Mouse (Mus musculus) frontal cortex, postnatal 36 days (tissue): ENCODE results near the gene Adam12.

Experiments used
- DNase-seq, 2 experiments: peaks; one replicate each; pipeline ENCODE4 v3.0.0; 2022; ENCODE audit warnings: low spot score in 2 of 2

Adam12 gene

DNA sequence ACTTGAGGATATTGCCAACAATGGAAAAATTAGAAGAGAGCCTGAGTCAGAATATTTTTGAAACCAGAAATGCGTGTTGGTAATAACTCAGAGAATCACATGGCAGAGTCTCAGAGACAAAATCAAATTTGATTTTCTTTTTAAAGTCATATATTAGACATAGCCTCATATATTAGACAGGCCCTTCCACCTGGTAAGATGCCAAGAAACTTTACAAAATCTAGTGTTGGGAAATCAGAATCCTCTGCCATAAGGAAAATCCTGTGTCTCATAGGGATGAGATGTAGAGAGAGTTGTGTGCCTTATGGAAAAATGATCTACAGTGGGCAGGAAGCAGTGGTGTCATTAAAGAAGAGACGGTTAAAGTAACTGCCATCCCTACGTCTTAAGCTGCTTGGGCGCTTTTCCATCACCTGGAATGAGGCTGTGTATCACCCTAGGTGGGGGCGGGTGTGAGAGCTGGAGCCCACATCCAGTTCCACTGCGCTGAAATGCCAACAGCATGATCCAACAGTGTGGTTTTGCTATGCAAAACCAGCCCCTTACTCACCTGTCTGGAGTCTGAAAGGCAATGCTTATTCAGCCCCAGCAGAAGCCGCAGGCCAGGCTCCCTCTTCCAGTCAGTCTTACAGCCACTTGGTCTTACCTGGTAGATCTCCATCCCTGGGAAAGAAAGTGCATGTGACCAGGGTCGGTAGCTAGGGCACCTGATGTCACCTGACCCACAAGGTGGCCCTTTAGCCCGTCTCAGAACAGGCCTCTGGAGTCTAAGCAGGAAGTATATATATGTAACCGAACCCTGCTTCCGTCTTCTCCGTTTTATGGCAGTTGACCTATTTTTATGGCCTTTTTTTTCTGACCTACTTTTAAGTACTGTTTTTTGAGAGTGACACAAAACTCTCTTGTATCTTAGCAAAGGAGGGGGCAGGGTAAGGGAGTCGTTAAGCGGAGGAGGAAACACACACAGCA is at the start of gene Adam12:
TSS of gene Adam12 (minus strand) at position 769 of the 969 bp plus-strand sequence.
- no peak for DNase-seq

DNA sequence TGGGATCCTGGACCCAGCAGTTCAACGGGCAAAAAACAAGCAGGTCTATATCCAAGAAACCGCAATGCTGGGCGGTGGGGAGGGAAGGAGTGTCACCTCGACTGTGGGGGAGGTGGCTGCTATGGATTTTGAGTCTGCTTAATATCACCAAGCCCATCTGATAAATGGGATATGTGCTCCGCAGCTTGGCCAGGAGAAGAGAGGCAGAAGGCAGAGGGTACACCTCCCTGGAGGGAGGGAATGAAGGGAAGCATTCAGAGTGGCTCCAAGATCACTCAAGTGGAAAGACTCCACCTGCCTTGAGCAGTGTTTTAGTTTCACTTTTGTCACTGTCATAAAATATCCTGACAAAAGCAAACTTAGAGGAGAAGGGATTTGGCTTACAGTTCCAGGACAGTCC is 41.0 kb upstream of the Adam12 start:
- DNase-seq, result no peak

DNA sequence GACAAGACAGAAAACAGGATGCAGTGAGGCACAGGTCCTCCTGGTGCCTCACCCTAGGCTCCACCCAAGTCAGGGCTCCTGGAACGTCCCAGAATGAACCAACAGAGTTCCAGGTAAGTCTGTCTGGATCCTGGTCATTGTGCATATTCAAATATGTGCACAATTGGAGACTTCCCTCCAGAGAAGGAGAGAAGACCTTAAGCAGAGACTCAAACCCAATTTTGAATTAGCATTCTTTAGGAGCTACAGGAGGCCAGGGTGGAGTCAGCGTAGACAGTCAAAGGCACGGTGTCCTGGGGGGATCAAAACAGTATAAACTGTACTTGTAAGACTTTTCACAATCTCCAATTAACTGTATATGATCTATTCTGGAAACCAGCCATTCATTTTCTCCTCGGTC is 40.5 kb upstream of the Adam12 start:
- DNase-seq, result no peak

DNA sequence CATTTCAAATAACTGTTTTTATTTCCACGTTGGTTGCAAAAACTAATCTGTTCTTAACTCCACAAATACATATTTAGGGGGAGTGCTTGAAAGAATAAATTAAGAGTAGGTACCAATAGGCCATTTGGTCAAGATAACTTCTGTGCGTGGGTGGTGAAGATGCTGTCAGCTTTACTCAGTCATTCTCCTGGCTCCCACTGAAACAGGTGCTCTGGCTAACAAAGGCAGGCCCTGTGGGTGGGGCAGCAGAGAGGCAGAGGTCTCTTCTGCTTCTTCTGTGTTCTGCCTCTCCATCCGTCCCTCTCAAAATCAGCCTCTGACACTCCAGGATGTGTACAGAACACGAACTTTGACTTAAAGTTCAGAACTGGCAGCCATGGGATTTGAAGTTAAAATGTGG is 33.8 kb upstream of the Adam12 start:
- no peak for DNase-seq

DNA sequence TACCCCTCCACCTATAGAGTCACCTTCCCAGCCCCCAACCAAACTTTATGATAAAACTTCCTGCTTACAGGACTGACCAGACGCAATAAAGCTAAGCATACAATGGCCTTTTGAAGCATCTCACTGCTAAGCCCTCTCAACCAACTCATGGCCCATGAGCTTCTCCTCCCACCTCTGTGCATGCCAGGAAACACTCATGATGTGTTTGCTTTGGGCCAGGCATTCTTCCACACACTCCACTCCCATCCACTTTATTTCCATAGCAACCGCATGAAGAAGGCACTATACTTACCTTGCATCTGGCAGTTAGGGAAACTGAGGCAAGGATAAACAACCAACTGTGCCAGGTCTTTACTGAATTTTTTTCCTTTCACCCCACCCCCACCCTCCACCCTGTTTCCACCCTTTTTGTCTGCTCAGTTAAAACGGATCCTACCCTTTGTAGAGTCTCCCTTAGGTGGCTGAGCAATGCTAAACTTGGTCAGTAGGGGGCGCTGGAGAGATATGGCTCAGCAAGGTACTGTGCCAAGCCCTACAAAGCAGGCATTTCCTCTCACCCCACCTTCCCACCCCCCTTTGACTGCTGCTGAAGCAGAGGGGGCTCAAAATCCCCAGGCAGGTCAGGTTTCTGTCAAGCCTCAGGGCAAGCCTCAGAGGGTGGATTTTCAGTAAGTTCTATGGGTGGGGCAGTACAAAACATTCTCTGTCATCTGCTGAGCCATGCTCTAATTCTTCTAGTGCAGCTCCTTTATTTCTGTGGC is 31.4 kb upstream of the Adam12 start:
- peak; percentile 52 to 65 for DNase-seq

DNA sequence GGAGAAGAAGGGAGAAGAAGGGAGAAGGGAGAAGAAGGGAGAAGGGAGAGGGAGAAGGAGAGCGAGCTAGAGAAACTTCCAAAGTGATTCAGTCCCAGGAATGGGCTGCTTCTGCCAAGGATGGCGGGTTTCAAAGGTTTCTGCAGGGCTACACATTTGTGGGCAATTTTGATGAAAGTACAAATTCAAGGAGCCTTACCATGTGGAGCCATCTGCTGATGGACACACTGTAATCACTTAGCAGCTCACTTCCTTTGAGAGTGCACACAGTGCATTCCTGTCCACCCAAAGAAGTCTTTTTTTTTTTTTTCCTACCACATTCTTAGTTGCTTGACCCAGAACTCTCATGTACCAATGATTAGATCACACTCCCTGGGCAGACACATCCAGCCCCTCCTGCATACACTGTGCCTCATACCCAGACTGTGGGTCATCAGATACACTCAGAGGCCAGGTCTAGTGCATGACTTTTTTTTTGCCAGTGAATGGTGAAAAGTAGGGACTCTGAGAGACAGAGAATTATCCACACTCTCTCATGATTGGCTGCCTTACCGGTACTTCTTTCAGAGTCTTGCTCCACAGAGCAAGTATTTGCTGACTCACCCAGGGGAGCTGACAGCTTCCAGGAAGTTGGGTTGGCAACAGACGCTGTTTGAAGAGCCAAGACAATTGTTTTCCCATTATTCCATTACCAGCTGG is 29.2 kb upstream of the Adam12 start:
- DNase-seq, result peak in 1 of 2 experiments; percentile 4

DNA sequence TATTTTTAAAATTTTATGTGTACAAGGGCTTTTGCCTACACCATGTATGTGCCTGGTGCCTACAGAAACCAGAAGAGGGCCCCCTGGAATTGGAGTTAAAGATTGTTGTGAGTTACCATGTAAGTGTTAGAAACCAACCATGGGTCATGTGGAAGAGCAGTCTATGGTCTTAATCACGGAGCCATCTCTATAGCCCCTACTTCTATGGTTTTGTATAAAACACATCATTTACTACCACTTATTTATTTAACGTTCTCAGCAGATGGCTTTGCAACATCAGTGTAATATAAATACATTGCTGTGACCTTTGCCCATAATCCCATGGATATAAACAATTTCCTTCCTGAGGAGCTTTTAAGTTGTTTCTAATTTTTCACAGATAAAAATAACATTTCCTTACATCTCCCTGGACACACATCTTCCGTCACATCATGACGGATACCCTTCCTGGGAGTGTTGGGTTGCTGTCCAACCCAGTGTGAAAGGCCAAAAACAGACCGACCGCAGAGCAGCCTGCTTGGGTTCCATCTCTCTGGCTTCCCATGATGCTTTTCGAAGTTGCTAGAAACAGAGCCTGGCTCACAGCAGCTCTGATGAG is 18.4 kb upstream of the Adam12 start:
- DNase-seq, result no peak

DNA sequence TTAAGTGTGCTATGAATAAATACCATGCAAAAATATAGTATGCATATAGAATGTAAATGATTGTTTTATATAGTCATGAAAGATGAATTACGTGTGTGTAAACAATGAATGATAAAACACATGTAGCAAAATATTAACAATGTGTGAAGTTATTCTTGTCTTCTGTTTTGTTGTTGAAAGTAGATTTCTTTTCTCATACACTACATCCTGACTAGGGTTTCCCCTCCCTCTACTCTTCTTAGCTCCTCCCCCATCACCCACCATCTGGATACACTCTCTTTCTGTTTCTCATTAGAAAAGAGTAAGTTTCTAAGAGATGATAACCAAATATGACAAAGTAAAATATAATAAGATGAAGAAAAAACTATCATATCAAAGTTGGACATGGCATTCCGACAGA is 16.1 kb upstream of the Adam12 start:
- DNase-seq, result no peak

DNA sequence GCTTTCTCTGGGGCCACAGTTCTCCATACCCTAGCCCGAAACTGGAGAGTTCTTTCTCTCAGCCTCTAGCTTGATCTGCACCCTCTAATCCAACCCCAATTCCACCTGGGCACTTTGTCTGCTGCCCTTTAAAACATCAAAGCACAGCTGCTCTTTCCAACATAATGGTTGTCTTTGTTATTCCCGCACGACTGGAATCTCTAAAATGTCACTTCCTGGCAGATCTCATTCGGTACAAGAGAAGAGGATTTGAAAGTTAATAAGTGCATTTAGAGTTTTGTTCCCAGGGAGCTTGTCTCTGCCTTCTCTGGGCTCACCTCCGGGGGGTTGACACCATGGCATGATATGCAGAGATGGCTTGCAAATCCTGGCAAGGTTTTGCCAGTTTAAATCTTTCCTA is 14.7 kb upstream of the Adam12 start:
- DNase-seq, result no peak

DNA sequence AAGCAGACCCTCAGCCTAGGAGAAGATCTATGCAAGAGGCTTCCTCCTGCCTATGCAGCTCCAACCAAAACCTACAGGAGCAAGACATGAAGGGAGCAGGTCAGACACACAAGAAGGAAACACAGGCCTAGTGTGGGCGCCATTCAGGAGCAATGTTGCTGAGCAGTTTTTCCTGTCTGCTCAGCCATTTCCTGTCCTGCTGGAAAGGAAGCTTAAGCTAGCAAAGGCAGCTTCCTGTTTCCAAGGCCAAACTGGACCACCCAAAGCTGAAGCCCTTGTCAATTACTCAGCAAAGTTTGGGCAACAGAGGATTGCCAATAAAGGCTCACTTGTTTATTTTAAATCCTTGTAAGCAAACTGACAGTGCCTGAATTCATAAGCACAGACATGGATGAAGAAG is 10.8 kb upstream of the Adam12 start:
- no peak for DNase-seq

DNA sequence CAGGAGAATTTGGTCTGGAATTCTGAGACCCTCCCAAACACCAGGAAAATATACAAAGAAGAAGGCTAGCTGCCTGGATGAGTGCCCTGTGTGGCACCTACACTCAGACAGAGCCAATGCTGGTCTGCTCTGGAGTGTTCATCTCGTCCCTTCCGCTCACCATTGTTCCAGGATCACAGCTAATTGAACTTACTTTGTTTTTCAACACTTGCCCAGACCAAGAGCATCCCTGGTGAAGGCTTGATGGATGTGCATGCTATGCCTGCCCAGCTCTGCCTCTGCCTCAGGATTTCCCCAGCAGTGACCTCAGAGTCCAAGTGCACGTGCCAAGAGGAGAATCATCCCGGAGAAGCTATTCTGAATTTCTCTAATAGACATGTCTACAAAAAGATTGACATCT is 9.3 kb upstream of the Adam12 start:
- DNase-seq, result no peak

DNA sequence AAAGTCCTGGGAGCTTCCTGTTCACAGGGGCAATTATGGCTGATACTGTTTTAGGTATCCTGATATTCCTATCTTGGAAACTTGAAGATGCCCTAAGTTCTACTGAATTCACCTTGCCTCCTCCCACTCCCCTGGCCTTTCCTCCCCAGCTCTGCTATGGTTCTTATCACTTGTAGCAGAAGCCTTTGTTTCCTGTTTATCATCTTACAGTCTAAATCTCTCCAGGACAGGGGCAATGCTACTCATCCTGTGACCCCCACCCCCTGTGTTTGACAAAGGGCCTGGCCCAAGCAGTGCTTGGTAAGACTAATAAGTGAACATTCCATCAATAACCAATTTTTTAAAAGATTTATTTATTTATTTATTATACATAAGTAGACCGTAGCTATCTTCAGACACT is 8.6 kb upstream of the Adam12 start:
- DNase-seq, result no peak

DNA sequence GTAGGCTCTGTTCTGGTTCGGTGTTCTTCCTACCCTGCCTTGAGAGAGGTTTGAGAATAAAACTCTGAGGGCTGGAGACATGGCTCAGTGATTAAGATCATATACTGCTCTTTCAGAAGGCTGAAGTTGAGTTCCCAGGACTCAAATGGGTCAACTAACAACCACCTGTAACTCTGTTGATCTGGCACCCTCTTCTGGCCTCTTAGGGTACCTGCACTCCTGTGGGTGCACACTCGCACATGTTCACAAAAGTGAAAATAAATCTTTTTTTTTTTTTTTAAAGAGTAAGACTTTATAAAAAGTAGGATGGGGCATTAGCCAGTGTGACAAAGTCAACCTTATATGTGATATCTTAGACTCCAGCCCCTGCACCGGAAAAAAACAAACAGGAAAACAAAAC is 6.9 kb upstream of the Adam12 start:
- no peak for DNase-seq

DNA sequence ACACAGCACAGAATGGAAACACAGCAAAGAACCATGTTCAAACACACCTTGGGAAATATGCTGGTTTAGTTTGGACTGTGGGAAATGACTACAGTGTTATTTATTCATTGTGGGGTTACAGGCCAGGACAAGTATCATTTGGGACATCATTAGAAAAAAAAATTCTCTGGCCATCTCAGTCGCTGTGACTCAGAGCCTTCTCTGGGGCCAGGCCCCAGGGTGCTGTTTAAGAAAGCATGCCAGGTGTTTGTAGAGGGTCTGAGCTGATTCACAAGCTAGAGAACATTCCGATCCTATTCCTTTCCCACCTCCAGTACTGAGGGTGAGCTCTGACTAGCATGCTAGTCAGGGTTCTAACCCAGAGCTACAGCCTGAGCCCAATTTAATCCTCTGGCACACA is 5.4 kb upstream of the Adam12 start:
- DNase-seq, result no peak

DNA sequence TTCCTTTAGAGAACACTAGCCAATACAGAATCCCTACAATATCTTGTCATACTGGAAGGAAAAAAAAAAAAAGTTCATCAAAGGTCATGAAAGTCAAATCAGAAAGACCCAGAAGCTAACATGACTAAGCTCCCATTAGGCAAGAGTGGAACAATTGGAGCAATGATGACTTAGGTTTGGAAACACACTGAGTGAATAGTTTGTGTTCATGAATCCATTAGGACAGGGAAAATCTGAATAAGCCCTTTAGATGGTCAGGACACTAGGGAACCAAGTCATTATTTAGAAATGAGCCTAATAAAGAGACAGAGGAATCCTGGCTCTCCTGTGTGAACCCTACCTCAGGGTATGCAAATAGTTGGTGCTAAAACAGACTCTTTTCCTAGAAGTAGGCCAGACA is 4.8 kb upstream of the Adam12 start:
- DNase-seq, result no peak

DNA sequence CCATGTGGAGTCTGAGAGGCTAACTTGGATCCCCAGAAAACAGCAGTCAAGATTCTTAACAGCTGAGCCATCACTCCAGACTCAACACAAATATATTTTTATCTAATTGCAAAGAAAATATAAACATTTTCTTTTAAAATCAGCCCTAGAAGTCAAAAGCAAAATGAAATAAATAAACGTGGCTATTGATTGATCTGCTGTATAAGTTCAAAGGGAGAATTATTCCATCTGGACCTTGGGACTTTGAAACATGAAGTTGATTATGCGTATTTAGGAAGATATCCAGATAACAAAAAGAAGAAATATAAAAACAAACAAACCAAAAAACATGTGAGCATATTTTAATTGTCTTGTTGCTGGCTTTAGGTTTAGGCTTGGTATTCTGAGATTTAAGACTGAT is 3.6 kb upstream of the Adam12 start:
- no peak for DNase-seq

DNA sequence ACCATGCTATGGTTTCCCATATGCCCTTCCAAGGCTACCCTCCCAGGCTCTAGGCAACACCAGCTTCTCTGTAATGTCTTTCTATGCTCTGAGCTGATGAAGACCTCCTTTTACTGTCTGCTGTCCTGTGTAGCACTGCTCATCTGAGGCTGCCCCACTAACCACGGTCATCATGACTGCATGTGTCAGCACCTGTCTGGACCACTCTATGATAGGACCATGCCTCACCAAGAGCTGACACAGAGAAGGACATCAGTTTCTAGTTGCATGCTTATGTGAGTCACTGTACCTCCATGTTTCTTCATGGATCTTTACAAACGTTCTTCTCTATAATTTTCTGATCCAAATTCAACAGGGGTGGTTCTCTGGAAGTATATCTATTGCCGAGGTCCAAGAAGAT is 1.2 kb downstream of the Adam12 start:
- no peak for DNase-seq

DNA sequence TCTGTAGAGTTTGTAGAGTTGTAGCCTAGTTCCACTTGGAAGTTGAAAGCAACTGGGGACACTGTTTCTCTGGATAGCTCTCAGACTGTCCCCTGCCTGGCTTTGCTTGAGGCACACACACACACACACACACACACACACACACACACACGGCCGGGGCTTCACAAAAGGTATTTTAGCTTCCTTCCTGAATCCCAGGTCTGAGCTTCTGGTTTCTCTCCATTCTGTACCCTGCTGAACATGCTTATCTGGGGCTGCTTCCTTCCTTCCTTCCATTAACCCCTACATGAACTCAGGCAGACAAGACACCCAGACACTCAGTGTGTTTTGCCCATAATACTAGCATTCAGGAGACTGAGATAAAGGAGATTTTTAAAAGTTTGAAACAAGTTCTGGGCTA is 2.0 kb downstream of the Adam12 start:
- no peak for DNase-seq

DNA sequence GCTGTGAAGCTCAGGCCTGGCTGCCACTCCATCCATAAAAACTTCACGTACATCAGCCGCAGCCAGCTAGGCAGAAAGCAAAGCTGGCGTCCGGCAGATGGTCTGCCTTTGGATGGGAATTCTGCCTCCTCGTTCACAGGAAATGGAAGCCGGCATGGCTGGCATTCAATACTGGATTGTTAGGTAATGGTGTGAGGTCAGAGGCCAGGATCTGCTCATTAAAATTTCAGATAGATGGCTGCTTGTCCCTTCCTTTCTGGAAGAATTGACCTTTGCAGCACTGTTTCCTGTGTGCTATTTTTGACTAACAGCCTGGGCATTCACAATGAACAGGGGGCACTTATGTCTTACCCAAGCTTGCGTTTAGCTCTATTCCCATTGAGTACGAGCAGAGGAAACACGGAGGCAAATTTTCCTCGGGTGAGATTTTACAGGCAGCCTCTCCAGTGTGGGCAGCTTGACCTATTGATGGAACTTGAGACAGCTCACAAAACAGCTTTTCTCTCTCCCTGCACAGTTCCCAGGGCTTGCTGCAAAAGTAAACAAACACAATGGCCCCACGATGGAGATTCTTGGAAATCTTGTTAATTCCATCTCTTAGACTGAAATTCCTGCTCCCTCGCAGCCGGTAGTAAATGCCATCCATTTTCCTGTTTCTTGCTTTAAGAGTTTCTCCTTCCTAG is 4.0 kb downstream of the Adam12 start:
- no peak for DNase-seq

DNA sequence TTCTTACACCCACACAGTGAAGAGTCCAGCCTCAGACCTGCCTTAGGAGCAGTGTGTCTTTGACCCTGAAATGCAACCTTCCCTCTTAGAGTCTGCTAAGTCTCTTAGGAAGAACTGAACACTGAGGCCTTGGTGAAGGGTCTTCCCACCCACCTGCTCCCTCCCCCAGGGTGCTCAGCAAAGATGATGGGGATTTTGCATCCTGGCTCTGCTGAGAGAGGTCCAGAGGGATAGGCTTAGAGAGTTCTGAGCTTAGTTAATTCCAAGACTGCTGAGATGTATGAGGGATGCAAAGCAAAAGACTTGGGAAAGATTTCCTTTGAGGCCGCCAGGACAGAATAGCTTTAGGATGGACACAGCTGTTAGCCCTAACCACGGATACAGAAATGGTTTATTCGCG is 4.8 kb downstream of the Adam12 start:
- no peak for DNase-seq

DNA sequence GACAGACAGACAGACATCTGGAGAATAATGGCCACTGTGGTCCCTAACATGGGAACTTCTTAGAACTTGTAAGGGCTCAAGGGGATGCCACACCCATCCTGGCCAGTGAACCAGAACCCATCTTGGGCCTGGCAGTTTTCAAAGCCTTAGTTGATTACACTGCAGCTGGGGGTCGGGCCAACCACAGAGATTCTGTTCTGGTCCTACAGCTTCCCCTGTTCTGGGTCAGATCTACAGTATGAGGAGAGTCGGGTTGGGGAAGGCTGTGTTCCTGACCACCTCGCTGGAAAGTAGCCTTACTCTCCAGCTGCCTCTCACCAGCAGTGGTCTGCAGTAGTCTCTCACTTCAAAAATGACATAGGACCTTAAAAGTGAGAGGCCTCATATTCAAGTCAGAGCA is 5.7 kb downstream of the Adam12 start:
- no peak for DNase-seq
